Mouse (Mus musculus) forebrain, postnatal 0 days (tissue): ENCODE results near the gene Gm49358. TPM values are rescaled to one million over a fixed set of nuclear protein-coding genes. Genes with fewer than 3 reads are reported as not detected.
A peak's percentile ranks its signal among the peaks of the same experiment; 100 is the strongest.

ENCODE experiments used
- ATAC-seq: fragments of 200-750 bp; cut with Nextera tagmentation; 2 replicates; pipeline ENCODE4 v1.8.0; 2017; ENCODE audit warnings: mild to moderate bottlenecking, moderate library complexity
- DNase-seq: peaks from one replicate; pipeline ENCODE4 v3.0.0-alpha.2; 2015
- H3K27ac ChIP-seq: fragments of 300-500 bp; sonication (generic); 2 replicates; pipeline ENCODE4 v1.5.1; 2014; ENCODE audit warnings: low read depth, mild to moderate bottlenecking, antibody characterized with exemption, low read length, moderate library complexity, mixed read lengths
- H3K27me3 ChIP-seq: fragments of 300-500 bp; sonication (generic); 2 replicates; pipeline ENCODE4 v1.6.1; 2014; ENCODE audit warnings: mild to moderate bottlenecking, low read length, mixed read lengths; ENCODE audit not compliant: insufficient read depth
- H3K36me3 ChIP-seq: fragments of 300-500 bp; sonication (generic); 2 replicates; pipeline ENCODE4 v1.6.1; 2014; ENCODE audit warnings: mild to moderate bottlenecking, moderate library complexity; ENCODE audit not compliant: insufficient read depth
- H3K4me1 ChIP-seq: fragments of 300-500 bp; sonication (generic); 2 replicates; pipeline ENCODE4 v1.6.1; 2014; ENCODE audit warnings: antibody characterized with exemption; ENCODE audit not compliant: insufficient read depth
- H3K4me2 ChIP-seq: fragments of 300-500 bp; sonication (generic); 2 replicates; pipeline ENCODE4 v1.6.1; 2014; ENCODE audit warnings: low read depth, mild to moderate bottlenecking, moderate library complexity
- H3K4me3 ChIP-seq: fragments of 300-500 bp; sonication (generic); 2 replicates; pipeline ENCODE4 v1.5.1; 2014; ENCODE audit warnings: low read depth, low read length, mixed read lengths
- H3K9ac ChIP-seq: fragments of 300-500 bp; sonication (generic); 2 replicates; pipeline ENCODE4 v1.6.1; 2014; ENCODE audit warnings: mild to moderate bottlenecking
- H3K9me3 ChIP-seq: fragments of 300-500 bp; sonication (generic); 2 replicates; pipeline ENCODE4 v1.6.1; 2016; ENCODE audit warnings: low read length
- CTCF ChIP-seq: sonication (generic); IDR thresholded peaks from 2 replicates; pipeline ENCODE4 v1.5.1; 2016; ENCODE audit warnings: antibody characterized with exemption, control low read depth, low read depth
- whole genome bisulfite sequencing: fragments of 180-500 bp; shearing (Covaris S2); extraction: QIAGEN DNeasy Blood & Tissue Kit; methylation state at CpG from one replicate; pipeline ENCODE4 v1.1.7; 2014; 5-methylcytosine and 5-hydroxymethylcytosine counted together
- polyA plus RNA-seq: library from polyadenylated mRNA; unstranded; fragments of >200 nt; fragmentation: Nextera tagmentation; extraction: Ambion mirVana; gene quantifications from 2 replicates; pipeline ENCODE4 v1.2.1, GENCODE M21; 2015
- total RNA-seq: library from RNA; depleted of rRNA; stranded (reverse); fragments of >200 nt; gene quantifications from 2 replicates; pipeline ENCODE4 v1.2.3, GENCODE M21; 2014

The Gm49358 gene
- total and polyA plus RNA-seq, 2 experiments from 2014 or later = 14.7 TPM; not detected in 1

DNA sequence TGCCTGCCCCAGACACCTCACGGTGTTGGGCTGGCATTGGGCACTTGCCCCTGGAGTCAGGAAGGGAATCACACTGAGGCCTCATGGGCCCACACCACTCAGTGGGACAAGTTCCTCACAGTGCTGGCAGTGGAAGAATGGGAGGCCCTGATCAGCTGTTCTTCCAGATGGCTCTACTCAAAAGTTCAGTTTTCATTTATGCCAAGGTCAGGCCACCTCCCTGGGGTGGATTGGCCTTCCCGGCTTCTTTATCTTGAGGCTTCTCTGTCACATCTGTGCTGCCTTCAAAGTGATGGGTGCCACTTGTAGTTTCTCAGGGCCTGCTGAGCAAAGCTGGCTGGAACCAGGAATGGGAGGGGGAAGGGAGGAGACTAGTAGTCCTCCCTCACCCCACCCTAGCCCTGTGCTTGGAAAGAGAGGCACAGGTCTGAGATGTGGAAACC is 29.8 kb downstream of the Gm49358 start:
- no peak for ATAC-seq
- no peak for TF ChIP-seq CTCF

GRCm38 (mm10) chr10:86794196-86794595 is 30.4 kb downstream of the Gm49358 start:
- WGBS = 85% methylated on average over 4 of the region's 4 CpGs
- DNase-seq (no peak), ATAC-seq (no peak)
- H3K4me2 ChIP-seq = no peak overlapping the region
- H3K9me3 ChIP-seq = no peaks in the 10 kb centered on the region
- H3K4me1 ChIP-seq = no peaks in the 10 kb centered on the region; the same call in 1 of the 2 replicates
- no peak overlapping the region for H3K9ac ChIP-seq
- H3K27ac ChIP-seq = no peak overlapping the region
- TF ChIP-seq CTCF = no peak
- no peaks in the 10 kb centered on the region for H3K27me3 ChIP-seq
- H3K36me3 ChIP-seq = no peaks in the 10 kb centered on the region
- no peak overlapping the region for H3K4me3 ChIP-seq

More for the DNA sequence above, 29.8 kb downstream of the Gm49358 start:
- H3K27me3 ChIP-seq = no peaks in the 10 kb centered on the region
- H3K9me3 ChIP-seq = no peaks in the 10 kb centered on the region
- no peak overlapping the region for H3K4me2 ChIP-seq
- no peak overlapping the region for H3K4me3 ChIP-seq
- no peaks in the 10 kb centered on the region for H3K36me3 ChIP-seq
- H3K4me1 ChIP-seq = no peaks in the 10 kb centered on the region; the same call in 1 of the 2 replicates
- H3K9ac ChIP-seq = no peak overlapping the region
- 76% methylated on average over 2 of the region's 2 CpGs for WGBS
- no peak for DNase-seq
- H3K27ac ChIP-seq = no peak overlapping the region

- Histone ChIP-seq H3K4me1 (no peaks in the 10 kb centered on the region; the same call in 1 of the 2 replicates), H3K36me3 (no peaks in the 10 kb centered on the region), H3K9me3 (no peaks in the 10 kb centered on the region), H3K9ac (no peak overlapping the region), H3K27ac (no peak overlapping the region), H3K4me2 (no peak overlapping the region), H3K27me3 (no peaks in the 10 kb centered on the region), H3K4me3 (no peak overlapping the region)
- DNase-seq (no peak), ATAC-seq (no peak)
- TF ChIP-seq CTCF = no peak
- WGBS = 88% methylated on average over 9 of the region's 9 CpGs
Observed at GRCm38 (mm10) chr10:86794794-86795535, 31.2 kb downstream of the Gm49358 start.

DNA sequence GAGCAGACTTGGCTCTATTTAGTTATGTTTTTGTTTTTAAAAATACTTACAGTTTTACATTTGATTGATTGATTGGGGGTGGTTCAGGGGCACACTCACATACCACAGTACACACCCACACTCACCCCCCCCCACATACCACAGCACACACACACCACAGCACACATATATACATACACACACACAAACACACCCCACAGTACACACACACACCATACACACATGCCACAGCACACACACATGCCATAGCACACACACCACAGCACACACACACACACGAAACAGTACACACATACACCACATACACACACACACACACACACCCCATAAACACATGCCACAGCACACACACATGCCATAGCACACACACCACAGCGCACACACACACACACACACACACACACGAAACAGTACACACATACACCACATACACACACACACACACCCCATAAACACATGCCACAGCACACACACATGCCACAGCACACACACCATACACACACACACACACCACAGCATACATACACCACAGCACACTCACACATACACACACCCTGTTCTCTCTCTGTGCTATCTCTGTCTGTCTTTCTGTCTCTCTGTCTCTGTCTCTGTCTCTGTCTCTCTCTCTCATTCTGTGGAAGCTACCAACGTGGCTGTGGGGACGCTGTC is 32.4 kb downstream of the Gm49358 start:
- Histone ChIP-seq H3K4me2 (no peak overlapping the region), H3K4me1 (no peaks in the 10 kb centered on the region; the same call in 1 of the 2 replicates), H3K27ac (no peak overlapping the region), H3K9ac (no peak overlapping the region), H3K27me3 (no peaks in the 10 kb centered on the region), H3K4me3 (no peak overlapping the region), H3K36me3 (no peaks in the 10 kb centered on the region), H3K9me3 (no peaks in the 10 kb centered on the region)
- DNase-seq (no peak), ATAC-seq (no peak)
- TF ChIP-seq CTCF = no peak
- 94% methylated on average over 5 of the region's 5 CpGs for WGBS

DNA sequence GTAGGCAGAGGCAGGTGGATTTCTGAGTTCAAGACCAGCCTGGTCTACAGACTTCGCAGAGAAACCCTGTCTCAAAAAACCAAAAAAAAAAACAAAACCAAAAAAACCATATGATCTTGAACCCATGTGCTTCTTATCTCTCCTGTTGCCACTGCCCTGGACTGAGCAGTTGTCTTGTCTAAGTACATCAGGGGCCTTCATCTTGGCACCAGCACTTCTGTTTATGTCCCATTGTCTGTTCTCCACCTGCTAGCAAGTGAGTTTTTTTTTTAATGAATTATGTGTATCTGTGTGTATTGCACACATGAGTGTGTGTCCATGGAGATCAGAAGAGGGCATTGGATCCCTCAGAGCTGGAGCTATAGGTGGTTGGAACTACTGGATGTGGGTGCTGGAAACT is 43.6 kb downstream of the Gm49358 start:
- Histone ChIP-seq H3K36me3 (0 out of 2 replicates have a peak, but pooled peaks cover 2% of the 10 kb centered on the region), H3K27ac (no peak overlapping the region), H3K4me2 (no peak overlapping the region), H3K9me3 (no peaks in the 10 kb centered on the region), H3K27me3 (no peaks in the 10 kb centered on the region), H3K9ac (no peak overlapping the region), H3K4me3 (no peak overlapping the region), H3K4me1 (no peaks in the 10 kb centered on the region)
- no peak for DNase-seq
- no peak for TF ChIP-seq CTCF
- no peak for ATAC-seq
- 100% methylated on average over 1 of the region's 1 CpGs for WGBS

- peak; percentile 81 for ATAC-seq
- no peak for DNase-seq
- H3K27ac ChIP-seq = no peak overlapping the region
- no peaks in the 10 kb centered on the region for H3K27me3 ChIP-seq
- H3K4me3 ChIP-seq = no peak overlapping the region
- 59% methylated on average over 15 of the region's 15 CpGs for WGBS
- H3K36me3 ChIP-seq = 0 out of 2 replicates have a peak, but pooled peaks cover 2% of the 10 kb centered on the region
- TF ChIP-seq CTCF = no peak
- H3K9ac ChIP-seq = no peak overlapping the region
- H3K4me1 ChIP-seq = no peaks in the 10 kb centered on the region
- no peaks in the 10 kb centered on the region for H3K9me3 ChIP-seq
- H3K4me2 ChIP-seq = no peak overlapping the region
Observed at GRCm38 (mm10) chr10:86808013-86808758, 44.4 kb downstream of the Gm49358 start.
